ENCODE assay signal across 9 mouse cellular contexts in the genomic region with DNA sequence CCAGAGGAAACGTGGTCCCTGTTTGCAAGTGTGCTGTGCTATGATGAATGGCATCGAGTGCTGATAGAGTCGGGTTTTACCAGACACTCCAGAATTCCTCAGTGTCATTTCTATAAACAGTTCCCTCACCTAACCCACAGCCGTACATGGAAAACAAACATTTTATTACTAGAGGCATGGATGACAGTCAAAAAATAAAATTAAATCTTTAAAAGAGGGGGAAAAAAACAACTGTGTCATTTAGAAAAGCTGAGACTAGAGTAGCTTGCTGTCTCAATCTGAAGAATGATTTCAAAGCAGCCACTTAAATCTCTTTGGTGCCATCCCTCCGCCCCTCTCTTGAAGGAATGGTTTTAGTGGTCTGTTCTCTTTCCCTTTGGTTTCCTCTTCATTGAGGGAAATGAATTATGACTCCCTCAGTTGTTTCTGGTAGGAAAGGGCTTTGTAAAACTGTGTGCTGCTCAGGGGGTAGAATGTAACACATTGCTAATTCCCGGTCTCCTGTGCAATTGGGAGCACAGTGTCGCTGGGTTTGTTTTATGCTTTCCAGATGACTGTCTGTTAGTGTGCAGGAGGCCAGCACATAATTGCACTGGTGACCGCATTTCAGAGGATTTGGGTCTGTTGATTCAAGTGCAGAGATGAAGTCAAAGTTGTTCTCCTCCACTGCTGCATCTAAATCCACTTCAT.
A peak's percentile ranks its signal among the peaks of the same experiment; 100 is the strongest.
DNase-seq lines count a peak whose midpoint lies in the region; ATAC-seq lines count a peak whose summit lies in the region.
"Had no signal": no experiment of that assay in that cellular context is flagged by ENCODE, and none has a peak within 500 bp of the region (broad histone marks: within the 10 kb centered on the region; RNA-seq: fewer than 3 reads in every experiment).

No protein-coding gene starts in this region.

- no peaks in the 10 kb centered on the region for H3K9me3 ChIP-seq in forebrain, embryonic 12.5 days
- no peaks in the 10 kb centered on the region for H3K9me3 ChIP-seq in limb, embryonic 11.5 days (ENCODE audit: control insufficient read depth, low read length)
- H3K9me3 ChIP-seq in neural tube, embryonic 13.5 days = no peaks in the 10 kb centered on the region

- no peak overlapping the region for H3K9ac ChIP-seq in forebrain, embryonic 12.5 days
- peak overlapping the region; percentile 8; the same call in 1 of the 2 replicates for H3K9ac ChIP-seq in limb, embryonic 11.5 days (ENCODE audit: low read length)
- peak overlapping the region; percentile 59 for H3K9ac ChIP-seq in neural tube, embryonic 13.5 days

- ATAC-seq in forebrain, embryonic 12.5 days (ENCODE audit: low FRiP score) = 0 out of 2 replicates have a peak, but pooled peaks have one; percentile 19
- ATAC-seq in limb, embryonic 11.5 days (ENCODE audit: insufficient number of reproducible peaks, low FRiP score, low TSS enrichment, low read depth) = peak; percentile 72
- ATAC-seq in neural tube, embryonic 13.5 days (ENCODE audit: low read depth) = peak; percentile 73
- ATAC-seq in erythroid progenitor cell, adult 5-6 weeks (replicated peaks; ENCODE audit: low FRiP score, poor library complexity, severe bottlenecking) = no peak

- no peaks in the 10 kb centered on the region for H3K27me3 ChIP-seq in forebrain, embryonic 12.5 days
- H3K27me3 ChIP-seq in limb, embryonic 11.5 days (ENCODE audit: control insufficient read depth, insufficient read depth, low read length) = no peaks in the 10 kb centered on the region
- H3K27me3 ChIP-seq in neural tube, embryonic 13.5 days = no peaks in the 10 kb centered on the region
- H3K27me3 ChIP-seq: CH12.LX had no signal

- H3K27ac ChIP-seq in forebrain, embryonic 12.5 days = peak overlapping the region; percentile 59
- peak overlapping the region; percentile 86 for H3K27ac ChIP-seq in limb, embryonic 11.5 days (replicated peaks; ENCODE audit: low read depth, low read length)
- peak overlapping the region; percentile 84 for H3K27ac ChIP-seq in neural tube, embryonic 13.5 days (replicated peaks)

- DNase-seq in kidney, postnatal 4 days = peak; percentile 23 to 36
- no peak for DNase-seq in kidney, postnatal 25 days
- peak; percentile 77 for DNase-seq in limb, embryonic 11.5 days (ENCODE audit: low spot score)
- DNase-seq in testis, postnatal 14 days (ENCODE audit: low spot score) = no peak
- no peak for DNase-seq in lung, postnatal 36 days

- no peaks in the 10 kb centered on the region for H3K36me3 ChIP-seq in forebrain, embryonic 12.5 days (replicated peaks)
- H3K36me3 ChIP-seq in limb, embryonic 11.5 days (ENCODE audit: control insufficient read depth, insufficient read depth, low read length) = no peaks in the 10 kb centered on the region; the same call in 1 of the 2 replicates
- H3K36me3 ChIP-seq in neural tube, embryonic 13.5 days = no peaks in the 10 kb centered on the region

- no peak overlapping the region for H3K4me2 ChIP-seq in forebrain, embryonic 12.5 days
- no peak overlapping the region for H3K4me2 ChIP-seq in limb, embryonic 11.5 days (ENCODE audit: low read depth, severe bottlenecking)
- peak overlapping the region; percentile 19 for H3K4me2 ChIP-seq in neural tube, embryonic 13.5 days

- WGBS in forebrain, embryonic 12.5 days = 53% methylated on average over 8 of the region's 8 CpGs
- WGBS in limb, embryonic 11.5 days = 9% methylated on average over 8 of the region's 8 CpGs
- 16% methylated on average over 8 of the region's 8 CpGs for WGBS in neural tube, embryonic 13.5 days

- H3K4me1 ChIP-seq in forebrain, embryonic 12.5 days = peaks cover 6% of the 10 kb centered on the region
- peaks cover 46% of the 10 kb centered on the region for H3K4me1 ChIP-seq in limb, embryonic 11.5 days (ENCODE audit: control insufficient read depth, insufficient read depth, low read length)
- H3K4me1 ChIP-seq in neural tube, embryonic 13.5 days (replicated peaks) = peaks cover 42% of the 10 kb centered on the region

- no peak overlapping the region for H3K4me3 ChIP-seq in forebrain, embryonic 12.5 days (replicated peaks)
- no peak overlapping the region for H3K4me3 ChIP-seq in limb, embryonic 11.5 days (ENCODE audit: low read depth, low read length)
- H3K4me3 ChIP-seq in neural tube, embryonic 13.5 days = no peak overlapping the region

Comparison
In these comparisons a context has a peak if more than half of its experiments do, and no peak if none do; other contexts are left out.
1. DNase-seq: peak in kidney, postnatal 4 days (2 of 2) and limb, embryonic 11.5 days (single experiment); none in kidney, postnatal 25 days (0 of 2), testis, postnatal 14 days (single experiment) and lung, postnatal 36 days (single experiment).
2. Peak in every context shown above with its lines, with median percentiles within 50 percentile points of each other: H3K27ac ChIP-seq.